Mouse (Mus musculus) forebrain, embryonic 16.5 days (tissue): ENCODE results near the gene Tmem150a. TPM values are rescaled to one million over a fixed set of nuclear protein-coding genes. Genes with fewer than 3 reads are reported as not detected.
A peak's percentile ranks its signal among the peaks of the same experiment; 100 is the strongest.

Source experiments
- ATAC-seq: fragments of 200-750 bp; cut with Nextera tagmentation; 2 replicates; pipeline ENCODE4 v1.8.0; 2017; ENCODE audit warnings: mild to moderate bottlenecking, moderate library complexity
- H3K27ac ChIP-seq: fragments of 300-500 bp; sonication (generic); 2 replicates; pipeline ENCODE4 v1.5.1; 2014; ENCODE audit warnings: low read length, control low read depth
- H3K27me3 ChIP-seq: fragments of 300-500 bp; sonication (generic); replicated peaks from 2 replicates; pipeline ENCODE4 v1.6.1; 2014; ENCODE audit warnings: low read length; ENCODE audit not compliant: control insufficient read depth, insufficient read depth
- H3K36me3 ChIP-seq: fragments of 300-500 bp; sonication (generic); 2 replicates; pipeline ENCODE4 v1.6.1; 2014; ENCODE audit not compliant: control insufficient read depth, insufficient read depth
- H3K4me1 ChIP-seq: fragments of 300-500 bp; sonication (generic); replicated peaks from 2 replicates; pipeline ENCODE4 v1.6.1; 2014; ENCODE audit warnings: low read length; ENCODE audit not compliant: control insufficient read depth, insufficient read depth
- H3K4me2 ChIP-seq: fragments of 300-500 bp; sonication (generic); 2 replicates; pipeline ENCODE4 v1.6.1; 2014; ENCODE audit warnings: mild to moderate bottlenecking, low read length, control low read depth
- H3K4me3 ChIP-seq: fragments of 300-500 bp; sonication (generic); replicated peaks from 2 replicates; pipeline ENCODE4 v1.5.1; 2014; ENCODE audit warnings: mild to moderate bottlenecking, low read length, control low read depth
- H3K9ac ChIP-seq: fragments of 300-500 bp; sonication (generic); replicated peaks from 2 replicates; pipeline ENCODE4 v1.6.1; 2014; ENCODE audit warnings: low read depth, low read length, control low read depth
- H3K9me3 ChIP-seq: fragments of 300-500 bp; sonication (generic); 2 replicates; pipeline ENCODE4 v1.6.1; 2016; ENCODE audit warnings: low read length; ENCODE audit not compliant: control insufficient read depth
- WGBS: fragments of 180-500 bp; shearing (Covaris S2); extraction: QIAGEN DNeasy Blood & Tissue Kit; methylation state at CpG from one replicate; pipeline ENCODE4 v1.1.7; 2014; 5-methylcytosine and 5-hydroxymethylcytosine counted together
- polyA plus RNA-seq: library from polyadenylated mRNA; unstranded; fragments of >200 nt; fragmentation: Nextera tagmentation; extraction: Ambion mirVana; gene quantifications from 2 replicates; pipeline ENCODE4 v1.2.1, GENCODE M21; 2015

Tmem150a gene
- polyA plus RNA-seq, 1 experiment from 2014 or later = 17.9 TPM

- no peaks in the 10 kb centered on the region for H3K9me3 ChIP-seq
- H3K4me3 ChIP-seq = no peak overlapping the region
- H3K4me1 ChIP-seq = peaks cover 37% of the 10 kb centered on the region
- H3K4me2 ChIP-seq = no peak overlapping the region
- no peak for ATAC-seq
- peaks cover 11% of the 10 kb centered on the region; the same call in 1 of the 2 replicates for H3K36me3 ChIP-seq
- no peaks in the 10 kb centered on the region for H3K27me3 ChIP-seq
- no peak overlapping the region for H3K27ac ChIP-seq
- 91% methylated on average over 2 of the region's 2 CpGs for WGBS
- H3K9ac ChIP-seq = no peak overlapping the region
Measured at GRCm38 (mm10) chr6:72359343-72359742, 4.1 kb downstream of the Tmem150a start.

- Histone ChIP-seq H3K4me3 (no peak overlapping the region), H3K27me3 (no peaks in the 10 kb centered on the region), H3K27ac (no peak overlapping the region), H3K4me2 (no peak overlapping the region), H3K4me1 (peaks cover 32% of the 10 kb centered on the region), H3K9me3 (no peaks in the 10 kb centered on the region), H3K36me3 (peaks cover 11% of the 10 kb centered on the region; the same call in 1 of the 2 replicates), H3K9ac (no peak overlapping the region)
- 82% methylated on average over 11 of the region's 11 CpGs for WGBS
- ATAC-seq = no peak
Measured at GRCm38 (mm10) chr6:72359891-72360598, 4.8 kb downstream of the Tmem150a start.

GRCm38 (mm10) chr6:72360599-72360935 lies 5.3 kb downstream of the Tmem150a start:
- Histone ChIP-seq H3K27ac (no peak overlapping the region), H3K9me3 (no peaks in the 10 kb centered on the region), H3K9ac (no peak overlapping the region), H3K4me2 (no peak overlapping the region), H3K4me3 (no peak overlapping the region), H3K36me3 (peaks cover 11% of the 10 kb centered on the region; the same call in 1 of the 2 replicates), H3K4me1 (peaks cover 32% of the 10 kb centered on the region), H3K27me3 (no peaks in the 10 kb centered on the region)
- ATAC-seq = no peak
- WGBS = 66% methylated on average over 7 of the region's 7 CpGs

- peak overlapping the region; percentile 60 for H3K4me3 ChIP-seq
- 79% methylated on average over 5 of the region's 5 CpGs for WGBS
- 0 out of 2 replicates have a peak overlapping the region, but pooled peaks have one; percentile 67 for H3K9ac ChIP-seq
- no peaks in the 10 kb centered on the region for H3K9me3 ChIP-seq
- H3K4me1 ChIP-seq = peaks cover 26% of the 10 kb centered on the region
- ATAC-seq = no peak
- peak overlapping the region; percentile 83 for H3K4me2 ChIP-seq
- H3K27me3 ChIP-seq = no peaks in the 10 kb centered on the region
- H3K27ac ChIP-seq = no peak overlapping the region
- H3K36me3 ChIP-seq = peaks cover 11% of the 10 kb centered on the region; the same call in 1 of the 2 replicates
Measured at GRCm38 (mm10) chr6:72361121-72361551, 5.9 kb downstream of the Tmem150a start.

GRCm38 (mm10) chr6:72362132-72363028 lies 7.1 kb downstream of the Tmem150a start:
- WGBS = under 1% methylated on average over 42 of the region's 42 CpGs

GRCm38 (mm10) chr6:72364009-72364408 lies 8.8 kb downstream of the Tmem150a start:
- Histone ChIP-seq H3K4me1 (peaks cover 21% of the 10 kb centered on the region), H3K4me3 (no peak overlapping the region), H3K4me2 (no peak overlapping the region), H3K27ac (no peak overlapping the region), H3K27me3 (no peaks in the 10 kb centered on the region), H3K9me3 (no peaks in the 10 kb centered on the region), H3K36me3 (peaks cover 4% of the 10 kb centered on the region; the same call in 1 of the 2 replicates), H3K9ac (no peak overlapping the region)
- ATAC-seq = no peak
- 47% methylated on average over 7 of the region's 7 CpGs for WGBS

More at GRCm38 (mm10) chr6:72362132-72363028, 7.1 kb downstream of the Tmem150a start:
- Histone ChIP-seq H3K4me1 (peaks cover 21% of the 10 kb centered on the region), H3K4me3 (peak overlapping the region; percentile 60), H3K27ac (peak overlapping the region; percentile 68), H3K4me2 (peak overlapping the region; percentile 83), H3K36me3 (peaks cover 11% of the 10 kb centered on the region; the same call in 1 of the 2 replicates), H3K27me3 (no peaks in the 10 kb centered on the region), H3K9me3 (no peaks in the 10 kb centered on the region), H3K9ac (peak overlapping the region; percentile 67)
- peak; percentile 99 for ATAC-seq

- Histone ChIP-seq H3K4me3 (no peak overlapping the region), H3K4me2 (no peak overlapping the region), H3K9ac (no peak overlapping the region), H3K36me3 (no peaks in the 10 kb centered on the region), H3K4me1 (peaks cover 21% of the 10 kb centered on the region), H3K9me3 (no peaks in the 10 kb centered on the region), H3K27ac (no peak overlapping the region), H3K27me3 (no peaks in the 10 kb centered on the region)
- WGBS = 66% methylated on average over 6 of the region's 6 CpGs
- ATAC-seq = no peak
Measured at GRCm38 (mm10) chr6:72364985-72365384, 9.7 kb downstream of the Tmem150a start.

GRCm38 (mm10) chr6:72366304-72366703 lies 11.1 kb downstream of the Tmem150a start:
- WGBS = 71% methylated on average over 3 of the region's 3 CpGs
- Histone ChIP-seq H3K9me3 (no peaks in the 10 kb centered on the region), H3K4me1 (peaks cover 10% of the 10 kb centered on the region), H3K27me3 (no peaks in the 10 kb centered on the region), H3K36me3 (no peaks in the 10 kb centered on the region), H3K4me3 (no peak overlapping the region), H3K9ac (no peak overlapping the region), H3K27ac (no peak overlapping the region), H3K4me2 (no peak overlapping the region)
- no peak for ATAC-seq

GRCm38 (mm10) chr6:72366844-72367443 lies 11.7 kb downstream of the Tmem150a start, which contains the start of gene Rnf181:
Gene Rnf181 (minus strand): TSS chr6:72366956.
- Histone ChIP-seq H3K9ac (no peak within 1 kb of the TSS), H3K4me2 (no peak within 1 kb of the TSS), H3K4me3 (no peak within 1 kb of the TSS), H3K27ac (no peak within 1 kb of the TSS), H3K36me3 (no peaks in the 10 kb centered on the region), H3K4me1 (peaks cover 5% of the 10 kb centered on the region; the same call in 1 of the 2 replicates), H3K9me3 (no peaks in the 10 kb centered on the region), H3K27me3 (no peaks in the 10 kb centered on the region)
- whole genome bisulfite sequencing = 74% methylated on average over 4 of the region's 4 CpGs
- ATAC-seq = no peak
